ENCODE assay signal across 8 mouse cellular contexts in genomic region chr3:95052959-95053358, GRCm38 (mm10). TPM values are rescaled to one million over a fixed set of nuclear protein-coding genes. Genes with fewer than 3 reads are reported as not detected.
A peak's percentile ranks its signal among the peaks of the same experiment; 100 is the strongest.
DNase-seq lines count a peak whose midpoint lies in the region; ATAC-seq lines count a peak whose summit lies in the region.

No protein-coding gene starts in this region.

- H3K4me1 ChIP-seq in embryonic facial prominence, embryonic 11.5 days (ENCODE audit: control insufficient read depth, insufficient read depth, low read length) = no peaks in the 10 kb centered on the region
- H3K4me1 ChIP-seq in embryonic facial prominence, embryonic 10.5 days = peaks cover 16% of the 10 kb centered on the region
- no peaks in the 10 kb centered on the region for H3K4me1 ChIP-seq in limb, embryonic 11.5 days (ENCODE audit: control insufficient read depth, insufficient read depth, low read length)
- 0 out of 2 replicates have a peak, but pooled peaks cover 4% of the 10 kb centered on the region for H3K4me1 ChIP-seq in limb, embryonic 10.5 days

- no peak overlapping the region for H3K9ac ChIP-seq in embryonic facial prominence, embryonic 11.5 days (replicated peaks; ENCODE audit: low read length)
- H3K9ac ChIP-seq in limb, embryonic 11.5 days (ENCODE audit: low read length) = no peak overlapping the region

- ATAC-seq in embryonic facial prominence, embryonic 11.5 days (replicated peaks; ENCODE audit: insufficient number of reproducible peaks, low FRiP score, low TSS enrichment, low read depth) = no peak
- ATAC-seq in limb, embryonic 11.5 days (ENCODE audit: insufficient number of reproducible peaks, low FRiP score, low TSS enrichment, low read depth) = no peak
- ATAC-seq in erythroid progenitor cell, adult 5-6 weeks (replicated peaks; ENCODE audit: low FRiP score, poor library complexity, severe bottlenecking) = peak; percentile 77

- no peaks in the 10 kb centered on the region for H3K9me3 ChIP-seq in embryonic facial prominence, embryonic 11.5 days (replicated peaks; ENCODE audit: control insufficient read depth, low read length)
- H3K9me3 ChIP-seq in embryonic facial prominence, embryonic 10.5 days = no peaks in the 10 kb centered on the region
- no peaks in the 10 kb centered on the region for H3K9me3 ChIP-seq in limb, embryonic 11.5 days (ENCODE audit: control insufficient read depth, low read length)
- no peaks in the 10 kb centered on the region for H3K9me3 ChIP-seq in limb, embryonic 10.5 days (replicated peaks)

- H3K36me3 ChIP-seq in embryonic facial prominence, embryonic 11.5 days (replicated peaks; ENCODE audit: control insufficient read depth, insufficient read depth, low read depth, low read length) = no peaks in the 10 kb centered on the region
- peaks cover 16% of the 10 kb centered on the region for H3K36me3 ChIP-seq in embryonic facial prominence, embryonic 10.5 days (replicated peaks)
- peaks cover under 1% of the 10 kb centered on the region; the same call in 1 of the 2 replicates for H3K36me3 ChIP-seq in limb, embryonic 11.5 days (ENCODE audit: control insufficient read depth, insufficient read depth, low read length)
- H3K36me3 ChIP-seq in limb, embryonic 10.5 days = peaks cover 14% of the 10 kb centered on the region

- peak; percentile 74 for DNase-seq in embryonic facial prominence, embryonic 11.5 days (ENCODE audit: low spot score)
- DNase-seq in embryonic facial prominence, embryonic 10.5 days (ENCODE audit: low spot score) = no peak
- peak; percentile 52 for DNase-seq in limb, embryonic 11.5 days (ENCODE audit: low spot score)
- DNase-seq in limb, embryonic 10.5 days (ENCODE audit: low spot score) = no peak
- peak; percentile 82 for DNase-seq in NIH3T3 (ENCODE audit: low read depth)
- peak; percentile 63 for DNase-seq in lung, postnatal 25 days (ENCODE audit: low spot score)
- DNase-seq in thymus, postnatal 14 days = peak; percentile 69

- 39% methylated on average over 1 of the region's 1 CpGs for WGBS in embryonic facial prominence, embryonic 11.5 days
- WGBS in embryonic facial prominence, embryonic 10.5 days = 44% methylated on average over 1 of the region's 1 CpGs
- WGBS in limb, embryonic 11.5 days = 44% methylated on average over 1 of the region's 1 CpGs
- 48% methylated on average over 1 of the region's 1 CpGs for WGBS in limb, embryonic 10.5 days

- no peaks in the 10 kb centered on the region for H3K27me3 ChIP-seq in embryonic facial prominence, embryonic 11.5 days (ENCODE audit: control insufficient read depth, insufficient read depth, low read length)
- H3K27me3 ChIP-seq in embryonic facial prominence, embryonic 10.5 days (replicated peaks; ENCODE audit: low read depth, poor library complexity, severe bottlenecking) = no peaks in the 10 kb centered on the region
- H3K27me3 ChIP-seq in limb, embryonic 11.5 days (ENCODE audit: control insufficient read depth, insufficient read depth, low read length) = no peaks in the 10 kb centered on the region
- H3K27me3 ChIP-seq in limb, embryonic 10.5 days (ENCODE audit: low read depth, poor library complexity, severe bottlenecking) = no peaks in the 10 kb centered on the region

- H3K4me3 ChIP-seq in embryonic facial prominence, embryonic 11.5 days (ENCODE audit: low read depth, low read length) = no peak overlapping the region
- H3K4me3 ChIP-seq in embryonic facial prominence, embryonic 10.5 days = no peak overlapping the region
- no peak overlapping the region for H3K4me3 ChIP-seq in limb, embryonic 11.5 days (ENCODE audit: low read depth, low read length)
- H3K4me3 ChIP-seq in limb, embryonic 10.5 days = no peak overlapping the region

- H3K4me2 ChIP-seq in embryonic facial prominence, embryonic 11.5 days (ENCODE audit: low read depth, low read length) = no peak overlapping the region
- no peak overlapping the region for H3K4me2 ChIP-seq in limb, embryonic 11.5 days (ENCODE audit: low read depth, severe bottlenecking)

- no peak overlapping the region for H3K27ac ChIP-seq in embryonic facial prominence, embryonic 11.5 days (replicated peaks; ENCODE audit: low read depth, low read length)
- no peak overlapping the region for H3K27ac ChIP-seq in embryonic facial prominence, embryonic 10.5 days (replicated peaks)
- no peak overlapping the region for H3K27ac ChIP-seq in limb, embryonic 11.5 days (replicated peaks; ENCODE audit: low read depth, low read length)
- H3K27ac ChIP-seq in limb, embryonic 10.5 days = no peak overlapping the region

RNA-seq across cellular contexts. Expression of gene Psmd4, which starts 10.5 kb away (rescaled TPM):
- 311 and 325 TPM in 2 replicates for polyA plus RNA-seq in embryonic facial prominence, embryonic 11.5 days (2014; fragmentation: Nextera tagmentation; extraction: Ambion mirVana)
- 349 and 357 TPM in 2 replicates for polyA plus RNA-seq in embryonic facial prominence, embryonic 10.5 days (2016; fragmentation: Nextera tagmentation; extraction: Ambion mirVana)
- polyA plus RNA-seq in limb, embryonic 11.5 days (2014; fragmentation: Nextera tagmentation; extraction: Ambion mirVana) = 331 and 340 TPM in 2 replicates
- 365 and 382 TPM in 2 replicates for polyA plus RNA-seq in limb, embryonic 10.5 days (2016; fragmentation: Nextera tagmentation; extraction: Ambion mirVana)
- total RNA-seq in erythroid progenitor cell, adult 5-6 weeks (2015; ENCODE audit: low replicate concordance) = 79.6 and 112 TPM in 2 replicates
- 111 and 160 TPM in 2 replicates for total RNA-seq in erythroid progenitor cell, adult 5-6 weeks (2017; ENCODE audit: low replicate concordance)

RNA-seq across cellular contexts. Expression of gene Zfp687, which starts 37.7 kb away (rescaled TPM):
- polyA plus RNA-seq in embryonic facial prominence, embryonic 11.5 days (2014; fragmentation: Nextera tagmentation; extraction: Ambion mirVana) = 18.0 and 23.0 TPM in 2 replicates
- polyA plus RNA-seq in embryonic facial prominence, embryonic 10.5 days (2016; fragmentation: Nextera tagmentation; extraction: Ambion mirVana) = 34.9 and 36.9 TPM in 2 replicates
- 28.5 and 33.5 TPM in 2 replicates for polyA plus RNA-seq in limb, embryonic 11.5 days (2014; fragmentation: Nextera tagmentation; extraction: Ambion mirVana)
- 38.6 and 40.8 TPM in 2 replicates for polyA plus RNA-seq in limb, embryonic 10.5 days (2016; fragmentation: Nextera tagmentation; extraction: Ambion mirVana)
- 7.9 and 26.0 TPM in 2 replicates for total RNA-seq in erythroid progenitor cell, adult 5-6 weeks (2015; ENCODE audit: low replicate concordance)
- 6.6 and 8.1 TPM in 2 replicates for total RNA-seq in erythroid progenitor cell, adult 5-6 weeks (2017; ENCODE audit: low replicate concordance)

RNA-seq across cellular contexts. Expression of gene Pip5k1a, which starts 53.8 kb away (rescaled TPM):
- 15.4 and 16.1 TPM in 2 replicates for polyA plus RNA-seq in embryonic facial prominence, embryonic 11.5 days (2014; fragmentation: Nextera tagmentation; extraction: Ambion mirVana)
- 18.0 and 21.3 TPM in 2 replicates for polyA plus RNA-seq in embryonic facial prominence, embryonic 10.5 days (2016; fragmentation: Nextera tagmentation; extraction: Ambion mirVana)
- 15.4 and 17.3 TPM in 2 replicates for polyA plus RNA-seq in limb, embryonic 11.5 days (2014; fragmentation: Nextera tagmentation; extraction: Ambion mirVana)
- 18.6 and 21.7 TPM in 2 replicates for polyA plus RNA-seq in limb, embryonic 10.5 days (2016; fragmentation: Nextera tagmentation; extraction: Ambion mirVana)
- 17.3 and 26.4 TPM in 2 replicates for total RNA-seq in erythroid progenitor cell, adult 5-6 weeks (2015; ENCODE audit: low replicate concordance)
- 32.2 and 74.3 TPM in 2 replicates for total RNA-seq in erythroid progenitor cell, adult 5-6 weeks (2017; ENCODE audit: low replicate concordance)

RNA-seq across cellular contexts. Expression of gene Vps72, which starts 57.9 kb away (rescaled TPM):
- polyA plus RNA-seq in embryonic facial prominence, embryonic 11.5 days (2014; fragmentation: Nextera tagmentation; extraction: Ambion mirVana) = 229 and 232 TPM in 2 replicates
- 288 and 295 TPM in 2 replicates for polyA plus RNA-seq in embryonic facial prominence, embryonic 10.5 days (2016; fragmentation: Nextera tagmentation; extraction: Ambion mirVana)
- polyA plus RNA-seq in limb, embryonic 11.5 days (2014; fragmentation: Nextera tagmentation; extraction: Ambion mirVana) = 254 and 281 TPM in 2 replicates
- polyA plus RNA-seq in limb, embryonic 10.5 days (2016; fragmentation: Nextera tagmentation; extraction: Ambion mirVana) = 297 and 327 TPM in 2 replicates
- 11.5 and 13.4 TPM in 2 replicates for total RNA-seq in erythroid progenitor cell, adult 5-6 weeks (2015; ENCODE audit: low replicate concordance)
- 38.0 and 48.7 TPM in 2 replicates for total RNA-seq in erythroid progenitor cell, adult 5-6 weeks (2017; ENCODE audit: low replicate concordance)

Comparison
In these comparisons a context has a peak if more than half of its experiments do, and no peak if none do; other contexts are left out.
1. DNase-seq: peak in embryonic facial prominence, embryonic 11.5 days (single experiment), limb, embryonic 11.5 days (single experiment), NIH3T3 (single experiment), lung, postnatal 25 days (single experiment) and thymus, postnatal 14 days (single experiment); none in embryonic facial prominence, embryonic 10.5 days (single experiment) and limb, embryonic 10.5 days (single experiment).